Mouse (Mus musculus): ENCODE measurements around the gene Mcoln1.
A peak's percentile ranks its signal among the peaks of the same experiment; 100 is the strongest.

The Mcoln1 gene

GRCm38 (mm10) chr8:3500235-3501090 lies at the start of gene Mcoln1:
Gene Mcoln1, plus strand, starts transcription at chr8:3500457.
- DNase-seq, result peak; percentile 97

GRCm38 (mm10) chr8:3450670-3451069 lies 49.6 kb upstream of the Mcoln1 start:
- peak; percentile 39 for DNase-seq

- DNase-seq, result no peak
Measured at GRCm38 (mm10) chr8:3451992-3452391, 48.3 kb upstream of the Mcoln1 start.

- DNase-seq, result no peak
Measured at GRCm38 (mm10) chr8:3463248-3463647, 37.0 kb upstream of the Mcoln1 start.

GRCm38 (mm10) chr8:3464309-3464708 lies 35.9 kb upstream of the Mcoln1 start:
- no peak for DNase-seq

- DNase-seq, result peak; percentile 90
Measured at GRCm38 (mm10) chr8:3467006-3467885, 33.0 kb upstream of the Mcoln1 start, which contains the start of gene Pex11g. Gene Pex11g, minus strand, starts transcription at chr8:3467680.

- DNase-seq, result no peak
Measured at GRCm38 (mm10) chr8:3467886-3468545, 32.2 kb upstream of the Mcoln1 start.

GRCm38 (mm10) chr8:3468838-3469237 lies 31.4 kb upstream of the Mcoln1 start:
- no peak for DNase-seq

- DNase-seq, result no peak
Measured at GRCm38 (mm10) chr8:3470562-3470961, 29.7 kb upstream of the Mcoln1 start, which contains the start of gene Tex45. Gene Tex45, plus strand, starts transcription at chr8:3470862.

GRCm38 (mm10) chr8:3475715-3476429 lies 24.4 kb upstream of the Mcoln1 start:
- no peak for DNase-seq

GRCm38 (mm10) chr8:3480221-3480785 lies 20.0 kb upstream of the Mcoln1 start:
- DNase-seq, result no peak

GRCm38 (mm10) chr8:3481605-3482004 lies 18.7 kb upstream of the Mcoln1 start:
- no peak for DNase-seq

GRCm38 (mm10) chr8:3482240-3482740 lies 18.0 kb upstream of the Mcoln1 start:
- no peak for DNase-seq

- no peak for DNase-seq
Measured at GRCm38 (mm10) chr8:3483546-3483945, 16.7 kb upstream of the Mcoln1 start.

- no peak for DNase-seq
Measured at GRCm38 (mm10) chr8:3485192-3485591, 15.1 kb upstream of the Mcoln1 start.

GRCm38 (mm10) chr8:3492901-3493844 lies 7.1 kb upstream of the Mcoln1 start, which contains the start of gene Zfp358:
Gene Zfp358, plus strand, starts transcription at chr8:3493138.
- peak; percentile 81 for DNase-seq

- DNase-seq, result no peak
Measured at GRCm38 (mm10) chr8:3493845-3494208, 6.4 kb upstream of the Mcoln1 start.

GRCm38 (mm10) chr8:3495578-3496427 lies 4.5 kb upstream of the Mcoln1 start:
- DNase-seq, result peak; percentile 16

- no peak for DNase-seq
Measured at GRCm38 (mm10) chr8:3496428-3496748, 3.9 kb upstream of the Mcoln1 start.

- DNase-seq, result no peak
Measured at GRCm38 (mm10) chr8:3498583-3498982, 1.7 kb upstream of the Mcoln1 start.
